14 mouse cellular contexts compared by ENCODE assay signal in genomic region chr7:114692339-114692738, GRCm38 (mm10). TPM values are rescaled to one million over a fixed set of nuclear protein-coding genes. Genes with fewer than 3 reads are reported as not detected.
A peak's percentile ranks its signal among the peaks of the same experiment; 100 is the strongest.
DNase-seq lines count a peak whose midpoint lies in the region; ATAC-seq and TF ChIP-seq lines count a peak whose summit lies in the region.
"Had no signal": no experiment of that assay in that cellular context is flagged by ENCODE, and none has a peak within 500 bp of the region (broad histone marks: within the 10 kb centered on the region; RNA-seq: fewer than 3 reads in every experiment).

No protein-coding gene starts in this region.

- H3K4me3 ChIP-seq in forebrain, postnatal 0 days (ENCODE audit: low read depth, low read length): no peak overlapping the region
- H3K4me3 ChIP-seq in forebrain, embryonic 11.5 days (ENCODE audit: low read depth, low read length): no peak overlapping the region
- no peak overlapping the region for H3K4me3 ChIP-seq in liver, adult 2 months (ENCODE audit: insufficient read depth, low read depth, low read length)
- no peak overlapping the region for H3K4me3 ChIP-seq in liver, embryonic 12.5 days
- H3K4me3 ChIP-seq in CH12.LX (replicated peaks in 1 of 3; ENCODE audit: low read depth in 2 of 3, low read length in 2 of 3, poor library complexity in 1 of 3): no peak overlapping the region
- H3K4me3 ChIP-seq in embryonic facial prominence, embryonic 14.5 days (ENCODE audit: low read depth, low read length): no peak overlapping the region
- H3K4me3 ChIP-seq: neural tube, embryonic 13.5 days had no signal

- peak; percentile 67 for TF ChIP-seq RAD21 in CH12.LX (IDR thresholded peaks at IDR 0.05; ENCODE audit: low read depth, low read length)

- H3K27ac ChIP-seq in forebrain, postnatal 0 days (ENCODE audit: low read depth, low read length): no peak overlapping the region
- H3K27ac ChIP-seq in forebrain, embryonic 11.5 days (ENCODE audit: low read depth, low read length): no peak overlapping the region
- H3K27ac ChIP-seq in liver, adult 2 months (replicated peaks; ENCODE audit: insufficient read depth, low read depth, low read length): no peak overlapping the region
- H3K27ac ChIP-seq in liver, embryonic 12.5 days: no peak overlapping the region
- no peak overlapping the region for H3K27ac ChIP-seq in CH12.LX (ENCODE audit: insufficient read depth, low read depth)
- no peak overlapping the region for H3K27ac ChIP-seq in embryonic facial prominence, embryonic 14.5 days (replicated peaks; ENCODE audit: low read depth, low read length)
- H3K27ac ChIP-seq: hindbrain, embryonic 14.5 days; neural tube, embryonic 13.5 days had no signal

- ATAC-seq in forebrain, postnatal 0 days: no peak
- no peak for ATAC-seq in forebrain, embryonic 11.5 days (replicated peaks; ENCODE audit: low FRiP score)
- ATAC-seq in liver, embryonic 12.5 days: no peak
- no peak for ATAC-seq in embryonic facial prominence, embryonic 14.5 days (ENCODE audit: low read depth)

- no peaks in the 10 kb centered on the region for H3K79me2 ChIP-seq in liver, adult 2 months (ENCODE audit: control insufficient read depth, insufficient read depth, low read length)
- H3K79me2 ChIP-seq in CH12.LX (replicated peaks; ENCODE audit: control insufficient read depth, extremely low read depth, insufficient read depth, poor library complexity, severe bottlenecking): no peaks in the 10 kb centered on the region

- TF ChIP-seq EP300 in CH12.LX (IDR thresholded peaks at IDR 0.05; ENCODE audit: low read length): no peak

- no peak for TF ChIP-seq POLR2A in liver, adult 2 months (IDR thresholded peaks at IDR 0.05; ENCODE audit: extremely low read depth, insufficient read depth, low read length)
- TF ChIP-seq POLR2A in CH12.LX (IDR thresholded peaks at IDR 0.05; ENCODE audit: low read depth, low read length): no peak

- H3K4me1 ChIP-seq in forebrain, postnatal 0 days (ENCODE audit: insufficient read depth): no peaks in the 10 kb centered on the region
- H3K4me1 ChIP-seq in forebrain, embryonic 11.5 days (replicated peaks; ENCODE audit: control insufficient read depth, insufficient read depth, low read length): no peaks in the 10 kb centered on the region
- no peaks in the 10 kb centered on the region for H3K4me1 ChIP-seq in liver, adult 2 months (ENCODE audit: control insufficient read depth, insufficient read depth, low read length)
- H3K4me1 ChIP-seq in liver, embryonic 12.5 days: no peaks in the 10 kb centered on the region
- no peaks in the 10 kb centered on the region for H3K4me1 ChIP-seq in CH12.LX (ENCODE audit: control insufficient read depth in 1 of 2, insufficient read depth in 2 of 2)
- H3K4me1 ChIP-seq in embryonic facial prominence, embryonic 14.5 days (ENCODE audit: control insufficient read depth, insufficient read depth, low read length): no peaks in the 10 kb centered on the region
- H3K4me1 ChIP-seq: neural tube, embryonic 13.5 days had no signal

- TF ChIP-seq CTCF in forebrain, postnatal 0 days (IDR thresholded peaks at IDR 0.05; ENCODE audit: low read depth): peak; percentile 26
- no peak for TF ChIP-seq CTCF in liver, adult 2 months (IDR thresholded peaks at IDR 0.05; ENCODE audit: low read depth, low read length)
- peak; percentile 19 to 68; a peak in 2 of 4 replicates for TF ChIP-seq CTCF in CH12.LX (conservative IDR thresholded peaks at IDR 0.05 in 1 of 2, IDR thresholded peaks at IDR 0.05 in 1 of 2; ENCODE audit: low read depth in 2 of 2, low read length in 2 of 2)

- no peaks in the 10 kb centered on the region for H3K9me3 ChIP-seq in forebrain, postnatal 0 days (ENCODE audit: low read length)
- H3K9me3 ChIP-seq in forebrain, embryonic 11.5 days (ENCODE audit: control insufficient read depth, low read length): no peaks in the 10 kb centered on the region
- no peaks in the 10 kb centered on the region for H3K9me3 ChIP-seq in liver, embryonic 12.5 days (replicated peaks)
- no peaks in the 10 kb centered on the region for H3K9me3 ChIP-seq in CH12.LX (replicated peaks; ENCODE audit: low read length)
- no peaks in the 10 kb centered on the region for H3K9me3 ChIP-seq in embryonic facial prominence, embryonic 14.5 days (ENCODE audit: control insufficient read depth, low read length)
- H3K9me3 ChIP-seq: G1E; neural tube, embryonic 13.5 days had no signal

- H3K36me3 ChIP-seq in forebrain, postnatal 0 days (ENCODE audit: insufficient read depth): no peaks in the 10 kb centered on the region
- no peaks in the 10 kb centered on the region for H3K36me3 ChIP-seq in forebrain, embryonic 11.5 days (ENCODE audit: control insufficient read depth, insufficient read depth, low read length)
- H3K36me3 ChIP-seq in liver, adult 2 months (ENCODE audit: control insufficient read depth, insufficient read depth, low read length): no peaks in the 10 kb centered on the region
- H3K36me3 ChIP-seq in liver, embryonic 12.5 days: no peaks in the 10 kb centered on the region
- no peaks in the 10 kb centered on the region for H3K36me3 ChIP-seq in CH12.LX (replicated peaks in 1 of 2; ENCODE audit: control insufficient read depth in 1 of 2, insufficient read depth in 1 of 2, low read length in 1 of 2)
- H3K36me3 ChIP-seq in embryonic facial prominence, embryonic 14.5 days (ENCODE audit: control insufficient read depth, insufficient read depth, low read length): no peaks in the 10 kb centered on the region
- H3K36me3 ChIP-seq: G1E; neural tube, embryonic 13.5 days had no signal

- H3K9ac ChIP-seq in forebrain, postnatal 0 days: no peak overlapping the region
- H3K9ac ChIP-seq in forebrain, embryonic 11.5 days (ENCODE audit: low read length): no peak overlapping the region
- H3K9ac ChIP-seq in liver, adult 2 months (ENCODE audit: low read depth, low read length): no peak overlapping the region
- H3K9ac ChIP-seq in liver, embryonic 12.5 days: no peak overlapping the region
- H3K9ac ChIP-seq in CH12.LX (ENCODE audit: insufficient read depth, low read depth): no peak overlapping the region
- no peak overlapping the region for H3K9ac ChIP-seq in embryonic facial prominence, embryonic 14.5 days (ENCODE audit: low read depth, low read length)
- H3K9ac ChIP-seq: hindbrain, embryonic 14.5 days; neural tube, embryonic 13.5 days had no signal

- in situ Hi-C loops in CH12.LX (cut with MboI; ENCODE audit: low pct_ligation_motif_present, low pct_unique_long_range_greater_than_20kb, low sequenced_read_pairs): no loop called here

- no peaks in the 10 kb centered on the region for H3K27me3 ChIP-seq in forebrain, postnatal 0 days (ENCODE audit: insufficient read depth, low read length)
- no peaks in the 10 kb centered on the region for H3K27me3 ChIP-seq in forebrain, embryonic 11.5 days (ENCODE audit: control insufficient read depth, insufficient read depth, low read length)
- no peaks in the 10 kb centered on the region for H3K27me3 ChIP-seq in liver, adult 2 months (ENCODE audit: control insufficient read depth, insufficient read depth, low read length)
- H3K27me3 ChIP-seq in liver, embryonic 12.5 days (replicated peaks): no peaks in the 10 kb centered on the region
- H3K27me3 ChIP-seq in CH12.LX (replicated peaks): no peaks in the 10 kb centered on the region
- no peaks in the 10 kb centered on the region for H3K27me3 ChIP-seq in embryonic facial prominence, embryonic 14.5 days (replicated peaks; ENCODE audit: control insufficient read depth, insufficient read depth, low read length)
- H3K27me3 ChIP-seq: neural tube, embryonic 13.5 days had no signal

- dilution Hi-C loops in CH12.LX (cut with MboI; ENCODE audit: extremely low pct_ligation_motif_present, extremely low pct_unique_long_range_greater_than_20kb, low sequenced_read_pairs): no loop called here

- no peak for DNase-seq in forebrain, postnatal 0 days
- DNase-seq in forebrain, embryonic 11.5 days (ENCODE audit: low spot score): no peak
- DNase-seq in liver, adult 2 months (ENCODE audit: extremely low read depth, low read depth, low spot score): peak; percentile 15
- DNase-seq in CH12.LX (ENCODE audit: extremely low read depth) (peak; percentile 29), MN1 (ENCODE audit: low spot score) (no peak)
- DNase-seq in embryonic facial prominence, embryonic 14.5 days (ENCODE audit: low spot score): peak; percentile 27
- no peak for DNase-seq in urinary bladder, postnatal 25 days (ENCODE audit: low spot score)
- DNase-seq: lung, postnatal 4 days; right cerebral cortex, postnatal 4 days had no signal

- H3K4me2 ChIP-seq in forebrain, postnatal 0 days (ENCODE audit: low read depth): no peak overlapping the region
- no peak overlapping the region for H3K4me2 ChIP-seq in forebrain, embryonic 11.5 days (ENCODE audit: low read depth, low read length, severe bottlenecking)
- H3K4me2 ChIP-seq in liver, embryonic 12.5 days: no peak overlapping the region
- no peak overlapping the region for H3K4me2 ChIP-seq in CH12.LX (ENCODE audit: insufficient read depth, low read depth, poor library complexity, severe bottlenecking)
- H3K4me2 ChIP-seq in embryonic facial prominence, embryonic 14.5 days (ENCODE audit: low read depth, low read length): no peak overlapping the region
- H3K4me2 ChIP-seq: hindbrain, embryonic 14.5 days; neural tube, embryonic 13.5 days had no signal

RNA-seq across cellular contexts. Expression of gene Calcb, which starts 26.1 kb away (rescaled TPM):
- total RNA-seq in forebrain, postnatal 0 days (2014; rRNA removed): not detected in 2 replicates
- not detected in 2 replicates for polyA plus RNA-seq in forebrain, postnatal 0 days (2015; fragmentation: Nextera tagmentation; extraction: Ambion mirVana)
- not detected in 2 replicates for polyA plus RNA-seq in forebrain, embryonic 11.5 days (2014; fragmentation: Nextera tagmentation; extraction: Ambion mirVana)
- total RNA-seq in liver, adult 2 months (2014; rRNA removed): not detected in 2 replicates
- not detected in 2 replicates for polyA plus RNA-seq in liver, adult 2 months (2012; rRNA removed)
- not detected in 2 replicates for polyA plus RNA-seq in liver, embryonic 12.5 days (2016; fragmentation: Nextera tagmentation; extraction: Ambion mirVana)
- total RNA-seq in CH12.LX (2012; rRNA removed): not detected in 2 replicates
- not detected in 2 replicates for total RNA-seq in CH12.LX (2014; rRNA removed)
- not detected in 2 replicates for polyA plus RNA-seq in CH12.LX (2012; ENCODE audit: insufficient read length, low read depth)
- 0.72 TPM in 2 replicates for polyA plus RNA-seq in embryonic facial prominence, embryonic 14.5 days (2014; fragmentation: Nextera tagmentation; extraction: Ambion mirVana)
- total RNA-seq: G1E; gastrocnemius, postnatal 4 days had no signal
- polyA plus RNA-seq: G1E had no signal

RNA-seq across cellular contexts. Expression of gene Insc, which starts 51.2 kb away (rescaled TPM):
- 1.8 and 2.2 TPM in 2 replicates for total RNA-seq in forebrain, postnatal 0 days (2014; rRNA removed)
- polyA plus RNA-seq in forebrain, postnatal 0 days (2015; fragmentation: Nextera tagmentation; extraction: Ambion mirVana): 1.8 TPM in 2 replicates
- 0.89 and 1.1 TPM in 2 replicates for polyA plus RNA-seq in forebrain, embryonic 11.5 days (2014; fragmentation: Nextera tagmentation; extraction: Ambion mirVana)
- 14.3 and 37.1 TPM in 2 replicates for total RNA-seq in liver, adult 2 months (2014; rRNA removed)
- 31.2 and 49.5 TPM in 2 replicates for polyA plus RNA-seq in liver, adult 2 months (2012; rRNA removed)
- polyA plus RNA-seq in liver, embryonic 12.5 days (2016; fragmentation: Nextera tagmentation; extraction: Ambion mirVana): 3.2 and 3.7 TPM in 2 replicates
- total RNA-seq in CH12.LX (2012; rRNA removed): not detected in 2 replicates
- not detected in 2 replicates for total RNA-seq in CH12.LX (2014; rRNA removed)
- polyA plus RNA-seq in CH12.LX (2012; ENCODE audit: insufficient read length, low read depth): not detected in 2 replicates
- 14.9 and 18.1 TPM in 2 replicates for polyA plus RNA-seq in embryonic facial prominence, embryonic 14.5 days (2014; fragmentation: Nextera tagmentation; extraction: Ambion mirVana)
- total RNA-seq: G1E had no signal
- polyA plus RNA-seq: G1E had no signal

RNA-seq across cellular contexts. Expression of gene Calca, which starts 56.2 kb away (rescaled TPM):
- total RNA-seq in forebrain, postnatal 0 days (2014; rRNA removed): 4.7 and 8.0 TPM in 2 replicates
- 3.0 and 4.0 TPM in 2 replicates for polyA plus RNA-seq in forebrain, postnatal 0 days (2015; fragmentation: Nextera tagmentation; extraction: Ambion mirVana)
- 7.7 and 9.3 TPM in 2 replicates for polyA plus RNA-seq in forebrain, embryonic 11.5 days (2014; fragmentation: Nextera tagmentation; extraction: Ambion mirVana)
- total RNA-seq in liver, adult 2 months (2014; rRNA removed): not detected in 2 replicates
- not detected in 2 replicates for polyA plus RNA-seq in liver, adult 2 months (2012; rRNA removed)
- polyA plus RNA-seq in liver, embryonic 12.5 days (2016; fragmentation: Nextera tagmentation; extraction: Ambion mirVana): not detected in 2 replicates
- total RNA-seq in CH12.LX (2012; rRNA removed) (not detected in 2 replicates), CH12.LX (2014; rRNA removed) (not detected in 2 replicates)
- polyA plus RNA-seq in CH12.LX (2012; ENCODE audit: insufficient read length, low read depth): not detected in 2 replicates
- 20.0 and 22.8 TPM in 2 replicates for polyA plus RNA-seq in embryonic facial prominence, embryonic 14.5 days (2014; fragmentation: Nextera tagmentation; extraction: Ambion mirVana)
- total RNA-seq: gastrocnemius, postnatal 4 days had no signal
- polyA plus RNA-seq: G1E had no signal

Comparison
In these comparisons a context has a peak if more than half of its experiments do, and no peak if none do; other contexts are left out.
1. DNase-seq: peak in liver, adult 2 months (single experiment), CH12.LX (single experiment) and embryonic facial prominence, embryonic 14.5 days (single experiment); none in forebrain, postnatal 0 days (single experiment), forebrain, embryonic 11.5 days (single experiment), MN1 (single experiment) and urinary bladder, postnatal 25 days (single experiment).